13 mouse cellular contexts compared by ENCODE assay signal in genomic region chr13:52513554-52513953, GRCm38 (mm10). TPM values are rescaled to one million over a fixed set of nuclear protein-coding genes. Genes with fewer than 3 reads are reported as not detected.
"Had no signal": no experiment of that assay in that cellular context is flagged by ENCODE, and none has a peak within 500 bp of the region (broad histone marks: within the 10 kb centered on the region; RNA-seq: fewer than 3 reads in every experiment).

No protein-coding gene starts in this region.

- H3K4me3 ChIP-seq: limb, embryonic 13.5 days; midbrain, embryonic 13.5 days; neural tube, embryonic 15.5 days; stomach, embryonic 15.5 days had no signal

- H3K9me3 ChIP-seq: limb, embryonic 13.5 days; midbrain, embryonic 13.5 days; neural tube, embryonic 15.5 days; stomach, embryonic 15.5 days had no signal

- ATAC-seq: midbrain, embryonic 13.5 days had no signal

- H3K4me2 ChIP-seq: limb, embryonic 13.5 days; midbrain, embryonic 13.5 days; neural tube, embryonic 15.5 days; stomach, embryonic 15.5 days had no signal

- H3K36me3 ChIP-seq: limb, embryonic 13.5 days; midbrain, embryonic 13.5 days; neural tube, embryonic 15.5 days; stomach, embryonic 15.5 days had no signal

- DNase-seq: kidney, postnatal 25 days; layer of hippocampus, adult 9-11 months; left cerebral cortex, postnatal 4 days; lung, adult 18-20 months; right cerebral cortex, postnatal 14 days; thymus, adult 2 months; thymus, postnatal 36 days had no signal

- H3K4me1 ChIP-seq: limb, embryonic 13.5 days; midbrain, embryonic 13.5 days; neural tube, embryonic 15.5 days; stomach, embryonic 15.5 days had no signal

- H3K9ac ChIP-seq: limb, embryonic 13.5 days; liver, embryonic 14.5 days; midbrain, embryonic 13.5 days; neural tube, embryonic 15.5 days; stomach, embryonic 15.5 days had no signal

- H3K27ac ChIP-seq: limb, embryonic 13.5 days; liver, embryonic 14.5 days; midbrain, embryonic 13.5 days; neural tube, embryonic 15.5 days; stomach, embryonic 15.5 days had no signal

- H3K27me3 ChIP-seq: limb, embryonic 13.5 days; midbrain, embryonic 13.5 days; neural tube, embryonic 15.5 days; stomach, embryonic 15.5 days had no signal

RNA-seq across cellular contexts. Expression of gene Diras2, which starts 17.5 kb away (rescaled TPM):
- total RNA-seq: liver, adult 2 months had no signal
